Mouse (Mus musculus): ENCODE measurements around the gene Sec16b. TPM values are rescaled to one million over a fixed set of nuclear protein-coding genes. Genes with fewer than 3 reads are reported as not detected.

Gene Sec16b
- total and polyA plus RNA-seq, 3 experiments = 13.9 to 19.6 (median 14.6) TPM

DNA sequence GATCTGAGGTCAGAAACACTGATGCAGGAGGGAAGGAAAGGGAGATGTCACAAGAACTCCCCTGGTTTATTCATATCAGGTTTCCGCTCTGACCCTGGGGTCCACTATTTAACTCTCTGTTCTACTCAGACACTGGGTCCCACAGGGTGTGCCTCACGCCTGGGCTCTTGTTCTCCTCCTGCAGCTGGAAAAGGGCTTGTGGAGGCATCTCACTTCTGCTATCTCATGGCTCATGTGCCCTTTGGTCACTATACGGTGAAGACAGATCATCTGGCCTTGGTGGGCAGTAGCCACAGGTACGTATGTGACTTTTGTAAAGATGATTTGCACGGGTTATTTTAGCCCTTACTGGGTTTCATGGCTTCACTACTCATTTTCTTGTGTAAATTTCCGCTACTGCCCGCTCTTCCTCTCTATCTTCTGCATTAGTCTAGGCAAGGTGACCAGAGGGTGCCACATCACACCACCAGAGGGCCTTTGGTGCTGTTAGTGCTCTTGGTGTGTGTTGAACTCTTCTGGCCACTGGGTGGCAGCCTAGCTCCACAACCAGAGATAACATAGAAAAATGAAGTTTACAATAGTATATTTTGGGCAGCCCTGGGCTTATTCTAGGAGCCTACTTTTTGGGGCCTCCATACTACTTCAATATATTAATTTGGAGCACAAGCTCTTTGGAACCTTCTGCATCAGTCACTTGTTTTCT is 46.4 kb downstream of the Sec16b start:
- DNase-seq (ENCODE audit: extremely low read depth) = peak; percentile 80
- Histone ChIP-seq H3K4me3 (replicated peaks in 1 of 3; ENCODE audit: low read depth in 2 of 3, low read length in 2 of 3, poor library complexity in 1 of 3) (no peak overlapping the region), H3K27ac (ENCODE audit: insufficient read depth, low read depth) (no peak overlapping the region), H3K4me2 (ENCODE audit: insufficient read depth, low read depth, poor library complexity, severe bottlenecking) (no peak overlapping the region), H3K4me1 (ENCODE audit: control insufficient read depth in 1 of 2, insufficient read depth in 2 of 2) (peaks cover 21 to 55% of the 10 kb centered on the region in 2 experiments), H3K9me3 (replicated peaks; ENCODE audit: low read length) (peaks cover 3% of the 10 kb centered on the region), H3K79me2 (replicated peaks; ENCODE audit: control insufficient read depth, extremely low read depth, insufficient read depth, poor library complexity, severe bottlenecking) (no peaks in the 10 kb centered on the region), H3K27me3 (replicated peaks) (no peaks in the 10 kb centered on the region), H3K36me3 (replicated peaks in 1 of 2; ENCODE audit: control insufficient read depth in 1 of 2, insufficient read depth in 1 of 2, low read length in 1 of 2) (peaks cover 11 to 75% of the 10 kb centered on the region in 2 experiments), H3K9ac (ENCODE audit: insufficient read depth, low read depth) (no peak overlapping the region)
- in situ Hi-C loops (cut with MboI; ENCODE audit: low pct_ligation_motif_present, low pct_unique_long_range_greater_than_20kb, low sequenced_read_pairs) = loop anchor here (25.0 kb wide), 1 partner anchor 1109 kb away; no protein-coding TSS in a partner anchor
- dilution Hi-C loops (cut with MboI; ENCODE audit: extremely low pct_ligation_motif_present, extremely low pct_unique_long_range_greater_than_20kb, low sequenced_read_pairs) = no loop called here
- TF ChIP-seq MAZ (IDR thresholded peaks at IDR 0.05; ENCODE audit: low read depth, low read length) (no peak), POLR2A (IDR thresholded peaks at IDR 0.05; ENCODE audit: low read depth, low read length) (no peak), NRF1 (IDR thresholded peaks at IDR 0.05; ENCODE audit: low read depth, low read length) (no peak), IRF4 (IDR thresholded peaks at IDR 0.05; ENCODE audit: low read depth, low read length) (0 out of 2 replicates have a peak, but pooled peaks have one; percentile 20), MYC (IDR thresholded peaks at IDR 0.05; ENCODE audit: low read depth, low read length) (0 out of 2 replicates have a peak, but pooled peaks have one; percentile 20), CTCF (conservative IDR thresholded peaks at IDR 0.05 in 1 of 2, IDR thresholded peaks at IDR 0.05 in 1 of 2; ENCODE audit: low read depth in 2 of 2, low read length in 2 of 2) (peak; percentile 83 to 100), SMC3 (IDR thresholded peaks at IDR 0.05; ENCODE audit: low read depth, low read length) (peak; percentile 76), RAD21 (IDR thresholded peaks at IDR 0.05; ENCODE audit: low read depth, low read length) (peak; percentile 81), NELFE (IDR thresholded peaks at IDR 0.05; ENCODE audit: low read depth, low read length) (peak; percentile 73; the same call in 1 of the 2 replicates), E2F4 (IDR thresholded peaks at IDR 0.05; ENCODE audit: insufficient replicate concordance, low read depth, low read length) (no peak), TCF12 (IDR thresholded peaks at IDR 0.05; ENCODE audit: low read depth, low read length) (peak; percentile 34; the same call in 1 of the 2 replicates), MEF2A (IDR thresholded peaks at IDR 0.05; ENCODE audit: borderline replicate concordance, low read depth, low read length) (peak; percentile 29; the same call in 1 of the 2 replicates)

DNA sequence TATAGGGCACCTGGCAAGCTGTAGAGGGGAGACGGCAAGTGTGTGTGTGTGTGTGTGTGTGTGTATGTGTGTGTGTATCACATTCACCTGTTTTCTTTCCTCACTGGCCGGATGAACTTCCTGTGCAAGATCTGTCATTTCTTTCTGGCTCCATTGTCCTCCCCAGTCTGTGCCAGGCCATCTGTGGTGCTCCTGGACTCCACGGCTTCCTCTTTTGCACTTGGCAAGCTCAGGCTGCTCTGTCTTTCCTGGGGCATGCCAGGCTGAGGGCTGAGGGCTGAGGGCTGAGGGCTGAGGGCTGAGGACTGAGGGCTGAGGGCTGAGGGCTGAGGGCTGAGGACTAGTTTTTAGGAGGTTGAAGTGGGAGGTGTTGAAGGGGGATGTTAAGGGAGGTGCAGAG is 47.6 kb downstream of the Sec16b start:
- no peak overlapping the region for H3K4me2 ChIP-seq (ENCODE audit: insufficient read depth, low read depth, poor library complexity, severe bottlenecking)
- H3K9ac ChIP-seq (ENCODE audit: insufficient read depth, low read depth) = no peak overlapping the region
- no peak for DNase-seq (ENCODE audit: extremely low read depth)
- no peak for TF ChIP-seq MAX (IDR thresholded peaks at IDR 0.05; ENCODE audit: low read length)
- TF ChIP-seq MAZ (IDR thresholded peaks at IDR 0.05; ENCODE audit: low read depth, low read length) = no peak
- no peak for TF ChIP-seq KAT2A (IDR thresholded peaks at IDR 0.05; ENCODE audit: insufficient replicate concordance, low read length)
- TF ChIP-seq ZC3H11A (IDR thresholded peaks at IDR 0.05; ENCODE audit: low read depth, low read length) = no peak
- no peak for TF ChIP-seq MXI1 (IDR thresholded peaks at IDR 0.05; ENCODE audit: low read depth, low read length)
- no peak for TF ChIP-seq GABPA (IDR thresholded peaks at IDR 0.05; ENCODE audit: insufficient replicate concordance, low read depth, low read length)
- no peak for TF ChIP-seq ETS1 (conservative IDR thresholded peaks at IDR 0.05; ENCODE audit: low read depth, low read length)
- TF ChIP-seq ZNF384 (IDR thresholded peaks at IDR 0.05; ENCODE audit: low read depth, low read length) = no peak
- TF ChIP-seq CHD1 (IDR thresholded peaks at IDR 0.05; ENCODE audit: low read depth, low read length) = no peak
- TF ChIP-seq MEF2A (IDR thresholded peaks at IDR 0.05; ENCODE audit: borderline replicate concordance, low read depth, low read length) = no peak
- TF ChIP-seq BHLHE40 (IDR thresholded peaks at IDR 0.05; ENCODE audit: low read depth, low read length) = no peak
- TF ChIP-seq POLR2A (IDR thresholded peaks at IDR 0.05; ENCODE audit: low read depth, low read length) = no peak
- TF ChIP-seq E2F4 (IDR thresholded peaks at IDR 0.05; ENCODE audit: insufficient replicate concordance, low read depth, low read length) = no peak
- TF ChIP-seq RAD21 (IDR thresholded peaks at IDR 0.05; ENCODE audit: low read depth, low read length) = no peak
- no peak for TF ChIP-seq MYC (IDR thresholded peaks at IDR 0.05; ENCODE audit: low read depth, low read length)
- TF ChIP-seq NELFE (IDR thresholded peaks at IDR 0.05; ENCODE audit: low read depth, low read length) = no peak
- TF ChIP-seq SIN3A (IDR thresholded peaks at IDR 0.05; ENCODE audit: low read length) = no peak
- no peak for TF ChIP-seq TBP (conservative IDR thresholded peaks at IDR 0.05; ENCODE audit: low read depth, low read length)
- no peaks in the 10 kb centered on the region for H3K79me2 ChIP-seq (replicated peaks; ENCODE audit: control insufficient read depth, extremely low read depth, insufficient read depth, poor library complexity, severe bottlenecking)
- peaks cover 3% of the 10 kb centered on the region for H3K9me3 ChIP-seq (replicated peaks; ENCODE audit: low read length)
- H3K4me1 ChIP-seq (ENCODE audit: control insufficient read depth in 1 of 2, insufficient read depth in 2 of 2) = peaks cover 21 to 53% of the 10 kb centered on the region in 2 experiments
- in situ Hi-C loops (cut with MboI; ENCODE audit: low pct_ligation_motif_present, low pct_unique_long_range_greater_than_20kb, low sequenced_read_pairs) (loop anchor here (25.0 kb wide), 1 partner anchor 1108 kb away; no protein-coding TSS in a partner anchor), dilution Hi-C loops (cut with MboI; ENCODE audit: extremely low pct_ligation_motif_present, extremely low pct_unique_long_range_greater_than_20kb, low sequenced_read_pairs) (no loop called here)
- peaks cover 11 to 79% of the 10 kb centered on the region in 2 experiments for H3K36me3 ChIP-seq (replicated peaks in 1 of 2; ENCODE audit: control insufficient read depth in 1 of 2, insufficient read depth in 1 of 2, low read length in 1 of 2)
- H3K4me3 ChIP-seq (replicated peaks in 1 of 3; ENCODE audit: low read depth in 2 of 3, low read length in 2 of 3, poor library complexity in 1 of 3) = no peak overlapping the region
- no peak overlapping the region for H3K27ac ChIP-seq (ENCODE audit: insufficient read depth, low read depth)
- no peaks in the 10 kb centered on the region for H3K27me3 ChIP-seq (replicated peaks)
